Mouse (Mus musculus) bone marrow macrophage, adult 2 months (primary cell): ENCODE results near the gene Capg.

Source experiments
- CTCF ChIP-seq: IDR thresholded peaks from 2 replicates; pipeline ENCODE4 v1.5.1; 2012; ENCODE audit warnings: low read depth, mild to moderate bottlenecking, low read length, moderate library complexity
- POLR2A ChIP-seq: IDR thresholded peaks from 2 replicates; pipeline ENCODE4 v1.6.1; 2012; ENCODE audit warnings: mild to moderate bottlenecking, low read depth, low read length, borderline replicate concordance

DNA sequence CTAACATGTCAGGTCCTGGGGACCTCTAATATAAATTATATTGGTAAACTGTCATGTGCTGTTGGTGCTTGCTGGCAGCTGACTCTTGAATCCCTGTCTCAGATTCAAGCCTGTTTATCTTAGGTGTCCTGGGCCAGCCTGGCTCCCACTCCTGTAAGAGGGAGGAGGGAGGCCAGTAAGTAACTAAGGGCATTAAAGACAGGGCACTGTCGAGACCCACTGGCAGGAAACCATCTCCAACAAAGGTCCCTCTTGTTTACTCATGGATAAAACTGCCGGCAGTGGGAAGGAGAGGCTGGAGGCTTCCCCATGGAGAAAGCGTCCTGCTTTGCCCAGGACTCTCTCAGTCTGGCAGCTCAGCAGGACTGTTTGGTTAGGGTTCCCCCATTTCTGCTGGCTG is 27.6 kb downstream of the Capg start:
- no peak for TF ChIP-seq CTCF
- TF ChIP-seq POLR2A, result no peak
